Mouse (Mus musculus) spleen, adult 2 months (tissue): ENCODE data around the gene Aldh1a7.

Source experiments
- CTCF ChIP-seq: fragments of 200-500 bp; IDR thresholded peaks from 2 replicates; pipeline ENCODE4 v1.5.1; 2011; ENCODE audit warnings: mild to moderate bottlenecking, inconsistent platforms; ENCODE audit not compliant: insufficient read depth, insufficient read length, insufficient replicate concordance; ENCODE audit errors: extremely low read depth
- POLR2A ChIP-seq: fragments of 200-500 bp; IDR thresholded peaks from 2 replicates; pipeline ENCODE4 v1.6.1; 2011; ENCODE audit warnings: low read depth, low read length, inconsistent platforms

DNA sequence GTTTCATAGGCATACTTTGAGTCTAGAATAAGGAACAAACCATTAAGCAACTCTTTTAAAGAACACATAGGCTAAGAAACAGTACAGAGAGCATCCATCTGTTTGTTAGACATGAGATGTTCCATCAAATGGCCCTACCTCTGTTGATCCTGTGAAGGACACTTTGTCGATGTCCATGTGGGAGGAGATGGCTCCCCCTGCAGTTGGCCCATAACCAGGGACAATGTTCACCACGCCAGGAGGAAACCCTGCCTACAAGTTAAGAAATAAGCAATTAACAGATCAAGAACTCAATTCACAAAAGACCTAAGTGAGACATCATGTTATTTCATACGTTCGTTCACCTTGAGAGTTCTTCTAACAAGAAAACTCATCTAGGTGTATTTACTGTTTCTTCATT, 12.8 kb downstream of the Aldh1a7 start:
- no peak for TF ChIP-seq CTCF
- no peak for TF ChIP-seq POLR2A
